Mouse (Mus musculus): ENCODE results near the gene Actn4.

DNA sequence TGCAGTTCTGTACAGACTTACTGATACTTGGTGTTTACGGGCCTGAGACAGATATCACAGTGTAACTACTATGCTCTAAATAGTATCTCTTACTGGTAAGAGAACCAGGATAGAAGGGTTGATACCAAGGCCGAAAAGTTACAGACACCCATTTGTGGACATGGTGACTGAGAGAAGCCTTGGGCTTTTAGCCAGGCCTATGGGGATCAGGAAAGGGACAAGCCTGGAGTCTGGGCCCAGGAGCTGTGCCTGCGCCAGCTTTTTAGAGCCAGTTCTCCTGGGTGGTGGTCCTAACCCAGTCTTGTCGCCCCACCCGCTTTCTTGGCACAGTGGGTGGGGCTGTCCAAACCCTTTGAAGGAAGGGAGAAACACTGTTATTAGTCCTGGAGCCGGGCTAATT, 60.0 kb downstream of the Actn4 start:
- TF ChIP-seq CTCF (IDR thresholded peaks at IDR 0.05; ENCODE audit: low read depth, low read length) (no peak), POLR2A (IDR thresholded peaks at IDR 0.05; ENCODE audit: extremely low read depth, insufficient read depth, low read length) (no peak)

All from liver, adult 2 months (tissue).